Mouse (Mus musculus): Measurements from ENCODE around the gene Mfng.

- no peak for TF ChIP-seq CHD2 (IDR thresholded peaks at IDR 0.05; ENCODE audit: low read depth, low read length)
- no peak for TF ChIP-seq ZNF384 (IDR thresholded peaks at IDR 0.05; ENCODE audit: low read depth, low read length)
- TF ChIP-seq MAFK (IDR thresholded peaks at IDR 0.05; ENCODE audit: insufficient read depth, low read depth, low read length) = no peak
- TF ChIP-seq HCFC1 (IDR thresholded peaks at IDR 0.05; ENCODE audit: borderline replicate concordance, insufficient read depth, low read length) = no peak
These were observed 29.1 kb downstream of the Mfng start for GRCm38 (mm10) chr15:78744206-78744605.

Measured in ES-E14 (cell line).